Mouse (Mus musculus): ENCODE measurements around the gene Slc31a2.

- TF ChIP-seq POLR2A (IDR thresholded peaks at IDR 0.05; ENCODE audit: insufficient read depth, low read length): no peak
- no peak for TF ChIP-seq EP300 (IDR thresholded peaks at IDR 0.05; ENCODE audit: insufficient read depth, low read depth, low read length)
Observed at GRCm38 (mm10) chr4:62230153-62230552, 32.2 kb upstream of the Slc31a2 start.

Measured in ES-Bruce4 (cell line).